Mouse (Mus musculus) layer of hippocampus, adult 9-10 months (tissue): ENCODE measurements around the gene Vmn2r113.
"Not testable (repeated sequence)": the region's sequence is repeated elsewhere in the genome, so short reads cannot be mapped to it uniquely, and the experiment has no call there.

Experiments used
- DNase-seq: peaks from one replicate; pipeline ENCODE4 v3.0.0; 2022; ENCODE audit warnings: low spot score

Gene Vmn2r113

GRCm38 (mm10) chr17:22942684-22943083 is at the start of gene Vmn2r113:
Gene Vmn2r113 (plus strand): TSS chr17:22942984.
- DNase-seq, result not testable (repeated sequence)
